Mouse (Mus musculus): ENCODE data around the gene Gabrr2.
"Not testable (repeated sequence)": the region's sequence is repeated elsewhere in the genome, so short reads cannot be mapped to it uniquely, and the experiment has no call there.

The Gabrr2 gene

GRCm38 (mm10) chr4:33071337-33071736 lies 8.5 kb downstream of the Gabrr2 start:
- DNase-seq: no peak

- DNase-seq: peak; percentile 73 to 85
These were observed 9.8 kb downstream of the Gabrr2 start for GRCm38 (mm10) chr4:33072526-33073161.

- no peak for DNase-seq
These were observed 11.6 kb downstream of the Gabrr2 start for GRCm38 (mm10) chr4:33074406-33074805.

GRCm38 (mm10) chr4:33074851-33075250 lies 12.1 kb downstream of the Gabrr2 start:
- no peak for DNase-seq

GRCm38 (mm10) chr4:33075776-33076524 lies 13.2 kb downstream of the Gabrr2 start:
- DNase-seq: no peak

GRCm38 (mm10) chr4:33077161-33077560 lies 14.4 kb downstream of the Gabrr2 start:
- peak; percentile 9 to 28 for DNase-seq

GRCm38 (mm10) chr4:33077724-33078123 lies 14.9 kb downstream of the Gabrr2 start:
- DNase-seq: peak; percentile 46 to 70

- no peak for DNase-seq
These were observed 15.7 kb downstream of the Gabrr2 start for GRCm38 (mm10) chr4:33078492-33078891.

GRCm38 (mm10) chr4:33099118-33099694 lies 36.4 kb downstream of the Gabrr2 start:
- DNase-seq: no peak

GRCm38 (mm10) chr4:33109720-33110458 lies 47.1 kb downstream of the Gabrr2 start:
- no peak for DNase-seq

- DNase-seq: peak in 1 of 2 experiments; percentile 29
These were observed 48.0 kb downstream of the Gabrr2 start for GRCm38 (mm10) chr4:33110845-33111244.

- DNase-seq: no peak
These were observed 48.6 kb downstream of the Gabrr2 start for GRCm38 (mm10) chr4:33111358-33111757.

GRCm38 (mm10) chr4:33112866-33113265 lies 50.1 kb downstream of the Gabrr2 start:
- DNase-seq: not testable (repeated sequence)

- peak; percentile 61 to 69 for DNase-seq
These were observed 56.3 kb downstream of the Gabrr2 start for GRCm38 (mm10) chr4:33119118-33119517.

GRCm38 (mm10) chr4:33124493-33124892 lies 61.7 kb downstream of the Gabrr2 start:
- DNase-seq: peak; percentile 44 to 49

GRCm38 (mm10) chr4:33125409-33126084 lies 62.7 kb downstream of the Gabrr2 start:
- DNase-seq: no peak

- no peak for DNase-seq
These were observed 69.4 kb downstream of the Gabrr2 start, which contains the start of gene Gabrr1 for GRCm38 (mm10) chr4:33132221-33132620. Gene Gabrr1 (plus strand): TSS chr4:33132521.
